Mouse (Mus musculus) stomach, postnatal 0 days (tissue): ENCODE data around the gene Ctse.

Source experiments
- CTCF ChIP-seq: IDR thresholded peaks from 2 replicates; pipeline ENCODE4 v1.5.1; 2016; ENCODE audit warnings: antibody characterized with exemption, low read depth, mild to moderate bottlenecking, moderate library complexity
- EP300 ChIP-seq: optimal IDR thresholded peaks from 2 replicates; pipeline ENCODE3; 2016; ENCODE audit warnings: antibody characterized with exemption

GRCm38 (mm10) chr1:131723549-131723948 lies 85.4 kb downstream of the Ctse start:
- no peak for TF ChIP-seq EP300
- TF ChIP-seq CTCF = no peak
